Mouse (Mus musculus) cerebellum, adult (tissue): Measurements from ENCODE around the gene Egfr.

Experiments
- ATAC-seq: cut with Nextera tagmentation; 2 replicates; pipeline ENCODE4 v1.9.2; 2017; ENCODE audit warnings: mild to moderate bottlenecking, moderate library complexity, mixed read lengths; ENCODE audit not compliant: insufficient number of reproducible peaks, low FRiP score, low TSS enrichment

Egfr gene

DNA sequence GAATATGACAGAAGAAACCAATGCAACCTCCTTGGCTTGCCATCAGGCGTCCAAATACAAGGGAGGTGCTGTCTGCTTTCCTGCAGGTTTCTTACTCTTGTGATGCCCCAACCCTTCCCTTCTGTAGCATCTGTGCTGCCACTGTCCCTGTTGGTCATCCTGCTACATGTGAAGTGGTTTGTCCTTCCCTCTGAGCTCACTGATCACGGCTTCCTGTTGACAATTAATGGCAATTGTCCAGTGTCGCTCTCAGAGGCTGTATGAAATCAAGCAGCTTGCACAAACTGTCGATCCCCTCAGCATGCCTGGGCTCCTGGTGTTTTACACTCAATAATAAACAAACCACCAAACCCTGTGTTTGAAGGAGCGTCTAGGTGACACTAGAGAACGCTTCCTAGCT lies 134.1 kb downstream of the Egfr start:
- no peak for ATAC-seq

DNA sequence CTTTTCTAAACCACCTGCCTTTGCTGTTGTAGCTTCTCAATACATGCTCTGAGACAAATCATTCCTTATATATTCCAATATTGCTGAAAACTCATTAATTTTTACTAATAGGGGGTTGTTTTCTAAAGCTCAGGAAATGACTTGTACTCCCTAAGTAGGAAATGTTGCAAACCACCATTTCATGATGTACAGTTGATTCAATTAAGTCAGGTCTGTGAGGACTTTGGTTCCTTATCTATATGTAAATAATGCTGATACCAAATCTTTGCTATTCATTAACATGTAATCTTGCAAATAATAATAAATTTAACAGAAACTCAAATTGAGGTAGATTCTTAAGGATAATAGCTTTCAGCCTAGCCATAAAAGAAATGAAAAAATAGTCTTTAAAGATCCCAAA lies 136.1 kb downstream of the Egfr start:
- ATAC-seq = no peak

DNA sequence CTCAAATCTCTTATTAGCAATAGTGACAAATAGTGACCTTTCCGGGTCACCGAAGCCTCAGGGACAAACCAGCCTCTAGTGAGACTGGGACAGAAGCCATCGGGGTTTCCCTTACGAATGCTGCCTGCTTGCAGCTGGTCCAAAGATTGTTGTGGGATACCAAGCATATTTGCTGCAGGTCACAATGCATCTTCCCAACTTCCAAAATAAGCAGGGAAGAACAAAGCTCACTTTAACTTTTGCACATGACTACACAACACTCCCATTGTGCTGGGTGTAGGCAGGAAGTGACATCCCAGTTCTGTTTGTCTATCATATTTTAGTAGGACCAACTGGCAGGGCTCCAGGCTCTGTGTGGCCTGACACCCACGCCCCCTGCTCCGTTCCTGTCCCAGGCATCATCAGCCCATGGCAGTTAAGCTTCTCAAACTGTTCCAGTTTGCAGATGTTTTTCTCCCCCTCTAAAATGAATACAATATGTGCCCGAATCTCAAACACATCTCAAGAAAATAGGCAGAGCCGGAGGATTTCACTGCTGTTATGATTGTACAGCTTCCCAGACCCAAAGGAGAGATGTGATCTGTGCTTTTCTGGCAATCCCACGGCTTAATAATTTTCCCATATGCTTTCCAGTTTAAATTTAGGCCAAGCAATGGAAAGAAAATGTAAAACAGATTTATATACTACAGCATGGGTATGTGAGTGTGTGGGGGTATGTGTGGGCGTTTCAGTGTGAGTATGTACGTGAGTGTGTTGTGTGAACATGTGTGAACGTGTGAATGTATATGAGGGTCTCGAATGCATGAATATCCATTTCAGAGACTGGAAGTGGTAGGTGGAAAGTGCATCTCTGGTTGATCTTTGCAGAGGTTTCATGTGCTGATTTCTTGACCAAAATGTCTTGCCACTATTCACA lies 143.7 kb downstream of the Egfr start:
- no peak for ATAC-seq

DNA sequence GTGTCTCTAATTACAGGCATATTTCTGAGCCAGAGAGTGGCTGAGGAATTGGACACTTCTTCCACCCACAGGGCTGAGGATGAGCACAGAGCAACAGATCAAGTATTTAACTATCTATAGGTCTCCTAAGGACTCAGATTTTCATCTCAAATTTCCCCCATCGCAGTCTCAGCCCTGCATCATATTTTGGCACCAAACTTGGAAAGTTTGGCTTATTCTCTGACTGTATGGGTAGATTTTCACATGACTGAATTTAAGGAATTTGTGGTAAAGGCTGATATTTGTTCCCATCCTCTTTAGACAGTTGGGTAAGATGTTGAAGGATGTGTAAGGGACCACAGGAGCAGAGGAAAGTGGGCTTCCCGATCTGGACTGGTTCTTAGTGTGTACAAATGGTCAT lies 145.7 kb downstream of the Egfr start:
- ATAC-seq = no peak

DNA sequence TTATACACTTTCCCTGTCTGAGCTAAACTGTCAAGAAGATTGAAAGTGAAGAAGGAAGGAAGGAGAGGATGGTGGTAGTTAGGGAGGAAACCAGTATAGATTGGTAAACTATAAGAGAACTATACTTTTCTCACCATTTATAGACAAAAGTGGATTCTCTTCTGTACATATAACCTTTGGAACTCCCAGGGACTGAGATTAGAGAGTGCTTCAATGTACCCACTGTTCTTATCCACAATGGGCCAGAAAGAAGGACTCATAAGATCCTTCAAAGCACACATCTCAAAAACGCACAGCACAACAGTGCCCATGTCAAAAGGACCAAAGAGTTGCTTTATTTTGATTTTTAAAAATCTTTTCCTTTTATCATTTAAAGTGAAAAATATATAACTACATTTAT lies 148.2 kb downstream of the Egfr start:
- ATAC-seq = no peak

DNA sequence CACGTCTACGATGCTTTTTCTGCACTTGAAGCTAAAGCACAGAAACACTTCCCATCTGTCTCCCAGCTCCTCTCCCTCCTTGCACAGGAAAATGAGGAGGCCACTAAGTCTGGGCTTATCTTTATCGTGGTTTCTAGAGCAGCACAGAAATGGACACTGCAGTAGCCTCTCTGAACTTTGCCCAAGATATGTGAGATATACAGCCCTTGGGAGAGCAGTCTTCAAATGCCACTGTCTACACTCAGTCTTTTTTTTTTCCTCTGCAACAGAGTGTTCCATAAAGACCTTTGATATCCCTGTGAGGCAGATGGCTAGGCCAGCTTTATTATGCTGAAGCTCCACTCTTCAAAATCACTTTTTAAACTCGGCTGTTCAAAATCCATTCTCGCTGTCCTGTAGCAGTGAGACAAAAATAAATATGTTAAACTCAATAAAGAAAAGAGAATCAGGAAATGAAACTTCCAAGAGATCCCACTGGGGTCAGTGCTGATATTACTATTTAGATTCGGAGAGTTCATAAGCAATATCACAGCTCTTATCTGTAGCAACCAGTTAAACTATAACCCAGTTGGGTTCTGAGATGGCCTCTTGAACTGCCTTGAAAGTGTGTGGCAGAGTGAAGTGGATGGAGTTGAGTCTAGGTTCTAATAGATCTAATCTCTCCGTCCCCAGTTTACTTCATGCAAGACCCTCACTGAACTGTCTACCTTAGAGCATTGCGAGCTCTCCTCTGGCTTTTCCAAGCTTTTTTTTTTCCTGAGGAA lies 148.8 kb downstream of the Egfr start:
- no peak for ATAC-seq

DNA sequence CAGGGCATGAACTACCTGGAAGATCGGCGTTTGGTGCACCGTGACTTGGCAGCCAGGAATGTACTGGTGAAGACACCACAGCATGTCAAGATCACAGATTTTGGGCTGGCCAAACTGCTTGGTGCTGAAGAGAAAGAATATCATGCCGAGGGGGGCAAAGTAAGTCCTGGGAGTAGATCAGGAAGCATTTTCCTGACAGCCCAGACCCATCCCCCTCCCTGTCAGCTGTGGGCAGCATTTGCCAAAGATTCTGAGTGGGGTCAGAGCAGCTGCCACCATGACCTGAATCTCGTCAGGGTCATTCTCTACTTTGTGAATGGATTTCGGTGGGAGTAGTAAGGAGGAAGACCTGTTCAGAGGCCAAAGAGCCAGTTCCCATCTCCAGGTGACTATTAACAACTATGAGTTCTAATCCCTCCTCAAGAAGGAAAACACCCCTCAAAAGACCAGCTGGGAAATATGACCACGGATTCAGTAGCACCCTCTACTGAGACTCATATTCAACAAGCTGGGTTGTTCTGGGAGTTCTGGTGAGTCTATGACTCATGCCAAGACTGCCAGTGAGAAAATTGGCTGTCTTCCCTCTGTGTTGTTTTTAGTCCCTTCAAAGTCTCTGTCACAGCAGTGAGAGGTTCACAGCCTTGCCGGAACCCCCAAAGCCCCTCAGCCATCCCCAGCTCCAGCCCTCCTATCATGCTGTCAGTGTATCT lies 152.5 kb downstream of the Egfr start:
- no peak for ATAC-seq

DNA sequence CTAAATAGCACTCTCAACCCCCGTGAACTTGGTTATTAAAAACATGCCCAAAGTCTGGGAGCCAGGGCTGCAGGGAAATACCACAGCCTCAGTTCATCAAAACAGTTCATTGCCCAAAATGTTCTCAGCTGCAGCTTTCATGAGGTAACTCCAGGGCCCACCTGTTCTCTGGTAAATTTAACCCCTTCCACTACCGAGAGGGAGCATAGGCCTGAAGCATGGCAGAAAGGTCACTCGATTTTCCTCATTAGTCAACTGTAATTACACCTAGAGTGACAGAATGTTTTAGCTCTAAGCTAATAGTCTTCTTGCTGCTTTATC lies 153.0 kb downstream of the Egfr start:
- no peak for ATAC-seq

DNA sequence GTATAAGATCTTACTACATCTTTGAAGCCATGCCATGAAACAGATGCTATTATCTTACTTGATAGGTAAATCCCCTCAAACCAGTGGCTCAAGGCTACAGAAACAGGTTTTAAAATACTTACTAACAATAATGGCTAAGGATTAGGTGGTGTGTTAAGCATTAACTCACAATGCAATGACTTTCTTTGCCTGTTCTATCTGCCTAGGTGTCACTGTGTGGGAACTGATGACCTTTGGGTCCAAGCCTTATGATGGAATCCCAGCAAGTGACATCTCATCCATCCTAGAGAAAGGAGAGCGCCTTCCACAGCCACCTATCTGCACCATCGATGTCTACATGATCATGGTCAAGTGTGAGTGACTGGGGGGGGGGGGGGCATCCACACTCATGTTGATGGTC lies 154.5 kb downstream of the Egfr start:
- ATAC-seq = no peak

DNA sequence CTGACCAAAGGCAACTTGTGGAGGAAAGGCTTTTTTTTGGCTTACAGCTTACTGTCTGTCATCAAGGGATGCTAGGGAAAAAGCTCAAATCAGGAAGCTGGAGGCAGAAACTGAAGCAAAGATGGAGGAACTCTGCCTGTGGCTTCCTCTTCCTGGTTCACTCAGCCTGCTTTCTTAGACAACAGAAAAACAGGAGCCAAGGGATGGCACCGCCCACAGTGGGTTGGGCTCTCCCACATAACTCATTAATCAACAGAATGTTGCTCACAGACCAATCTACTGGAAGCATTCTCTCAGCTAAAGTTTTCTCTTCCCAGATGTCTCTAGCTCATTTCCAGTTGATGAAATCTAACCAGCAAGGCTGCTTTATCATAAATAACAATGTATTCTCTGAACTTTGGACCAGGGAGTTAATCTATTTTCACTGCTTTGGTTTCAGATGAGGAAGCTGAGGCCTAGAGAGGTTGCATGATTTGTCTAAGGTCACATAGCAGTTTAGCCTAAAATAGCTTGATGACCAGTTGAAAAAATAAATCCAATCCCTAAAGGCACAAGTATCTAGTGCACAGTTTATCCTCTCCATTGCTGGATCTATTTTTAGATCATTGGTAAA lies 155.6 kb downstream of the Egfr start:
- no peak for ATAC-seq

DNA sequence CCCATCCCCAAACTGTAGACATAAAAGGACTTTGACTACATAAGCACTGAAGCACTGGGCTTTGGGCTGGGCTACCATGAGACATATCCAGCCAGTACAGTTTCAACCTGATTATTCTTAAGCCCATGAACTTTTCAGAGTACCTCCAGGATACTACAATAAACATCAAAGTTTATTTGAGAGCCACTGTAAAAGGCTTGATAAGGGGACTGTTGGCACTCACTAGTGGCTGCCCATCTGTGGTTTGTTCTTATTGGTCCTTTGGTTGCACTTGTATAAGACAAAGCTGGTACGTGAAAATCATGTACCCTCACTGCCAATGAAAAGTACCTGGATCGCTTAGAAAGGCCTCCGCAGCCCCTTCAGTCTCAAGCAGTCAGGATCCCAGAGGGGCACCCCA lies 162.8 kb downstream of the Egfr start:
- no peak for ATAC-seq

DNA sequence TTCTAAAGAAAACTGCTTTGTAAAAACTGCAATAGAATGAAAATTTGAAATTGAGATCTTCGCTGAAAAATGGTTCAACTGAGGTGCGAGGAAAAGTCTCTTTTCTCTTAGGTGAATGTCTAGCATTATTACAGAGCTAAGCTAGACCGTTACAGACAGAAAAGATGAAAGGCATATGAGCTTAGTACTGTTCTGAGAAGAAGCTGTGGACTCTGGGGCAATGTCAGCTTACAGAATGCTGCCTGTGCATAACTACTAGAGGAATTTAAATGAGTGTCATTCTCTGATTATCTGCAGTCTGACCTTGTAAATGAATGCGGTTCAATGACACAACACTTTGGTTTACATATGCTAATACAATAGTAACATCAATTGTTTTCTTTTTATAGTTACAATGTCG lies 163.8 kb downstream of the Egfr start:
- ATAC-seq = no peak

DNA sequence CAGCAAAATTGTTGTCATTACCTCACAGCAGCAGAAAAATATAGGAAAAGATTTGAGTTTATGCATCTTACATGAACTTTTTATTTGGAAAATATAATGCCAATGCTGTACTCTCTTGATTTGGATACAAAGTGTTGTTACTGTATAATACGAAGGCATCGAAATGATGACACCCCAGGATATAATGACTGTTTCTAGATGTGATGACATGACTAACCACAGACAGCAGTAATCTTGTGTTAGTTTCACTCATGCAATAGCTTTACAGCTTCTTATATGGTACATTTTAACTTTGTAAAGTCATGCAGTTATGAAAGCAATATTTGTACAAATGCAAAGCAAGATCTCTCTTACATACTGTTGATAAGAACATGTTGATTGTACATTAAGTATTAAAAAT lies 165.5 kb downstream of the Egfr start:
- ATAC-seq = no peak

DNA sequence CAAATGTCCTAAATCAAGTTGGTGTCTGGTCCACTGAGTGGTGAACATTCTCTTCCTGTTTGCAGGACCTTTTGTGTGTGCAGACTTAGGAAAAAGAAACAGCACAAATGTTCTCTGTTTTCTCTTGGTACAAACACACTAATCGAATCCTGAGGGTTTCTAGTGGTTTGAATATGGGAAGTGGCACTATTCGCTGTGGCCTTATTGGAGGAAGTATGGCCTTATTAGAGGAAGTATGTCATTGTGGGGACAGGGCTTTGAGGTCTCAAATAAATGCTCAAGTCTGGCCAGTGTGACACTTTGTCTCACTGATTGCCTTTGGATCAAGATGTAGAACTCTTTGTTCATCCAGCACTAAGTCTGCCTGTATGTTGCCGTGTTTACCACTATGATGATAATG lies 180.2 kb downstream of the Egfr start:
- no peak for ATAC-seq

DNA sequence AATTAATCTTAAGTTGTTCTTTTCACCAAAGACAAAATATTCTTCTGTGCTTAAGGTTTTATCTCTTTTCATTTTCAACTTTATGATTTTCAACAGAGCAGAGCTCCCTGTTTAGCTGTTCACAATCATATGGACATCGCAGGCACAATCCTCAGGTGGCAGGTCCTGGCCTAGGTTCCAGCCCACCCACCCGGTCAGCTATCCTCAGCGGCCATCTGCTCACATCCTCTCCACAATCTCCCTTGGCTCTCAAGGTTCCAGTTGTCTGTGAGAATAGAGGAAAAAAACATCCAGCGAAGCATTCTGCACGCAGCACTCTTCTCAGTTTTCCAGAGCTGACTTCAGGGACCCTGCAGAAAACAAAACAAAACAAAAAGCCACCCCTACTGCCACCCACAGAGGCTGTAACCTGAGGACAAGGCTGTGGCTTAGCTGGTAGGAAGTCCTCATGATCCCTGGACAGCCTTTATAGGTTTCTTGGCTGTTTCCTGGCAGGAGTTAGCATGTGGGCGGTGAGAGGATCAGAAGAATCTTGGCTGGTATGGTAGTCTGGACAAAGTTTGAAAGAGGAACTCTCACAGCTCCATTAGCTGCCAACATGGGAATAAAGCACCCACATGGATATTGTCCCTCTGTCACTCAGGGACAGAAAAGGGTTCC lies 183.7 kb downstream of the Egfr start:
- no peak for ATAC-seq

DNA sequence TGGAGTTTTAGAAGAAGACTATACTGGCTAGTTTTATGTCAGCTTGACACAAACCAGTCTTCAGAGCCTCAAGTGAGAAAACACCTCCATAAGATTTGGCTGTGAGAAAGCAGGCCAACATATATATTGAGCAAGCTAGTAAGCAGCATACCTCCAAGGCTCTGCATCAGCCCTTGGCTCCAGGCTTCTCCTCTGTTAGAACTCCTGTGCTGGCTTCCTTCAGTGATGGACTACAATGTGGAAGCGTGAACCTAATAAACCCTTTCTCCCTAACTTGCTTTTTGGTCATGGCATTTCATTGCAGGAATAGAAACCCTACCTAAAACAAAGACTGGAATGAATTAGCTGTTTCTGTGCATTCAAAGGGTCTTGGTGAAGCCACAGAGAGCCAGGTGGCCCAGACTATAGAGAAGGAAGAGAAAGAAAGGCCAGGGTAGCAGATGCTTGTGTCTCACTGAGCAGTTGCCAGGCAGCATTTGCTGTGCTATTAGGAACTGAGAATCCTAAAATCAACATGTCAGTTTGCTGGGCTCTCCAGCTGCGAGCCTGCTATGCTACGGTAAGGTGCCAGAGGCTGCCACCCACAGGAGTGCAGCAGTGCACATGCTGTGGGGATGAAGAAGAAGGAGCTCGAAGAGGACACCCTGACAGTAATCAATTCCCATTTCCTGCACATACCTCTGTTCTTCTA lies 189.2 kb downstream of the Egfr start:
- no peak for ATAC-seq

DNA sequence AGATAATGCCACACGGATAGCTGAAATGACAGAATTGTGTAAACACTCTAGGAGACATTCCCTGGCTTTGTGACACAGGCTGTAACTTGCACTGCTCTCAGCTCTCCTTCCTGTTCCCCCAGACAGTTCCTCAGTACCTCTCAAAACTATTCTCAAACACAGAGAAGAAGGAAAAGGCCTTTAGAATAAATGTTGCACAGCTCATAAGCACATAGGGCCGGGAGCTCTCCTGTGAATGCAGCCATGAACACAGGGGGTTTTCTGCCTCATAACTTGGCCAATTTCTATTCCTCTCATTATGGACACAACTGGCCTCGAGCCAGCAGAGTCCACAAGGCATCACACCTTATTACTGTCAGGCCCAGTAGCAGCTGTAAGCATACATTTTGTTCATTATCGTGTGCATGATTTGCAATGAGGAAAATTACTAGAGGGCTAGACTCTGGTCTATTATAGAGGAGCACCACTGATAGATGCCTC lies 190.0 kb downstream of the Egfr start:
- no peak for ATAC-seq

DNA sequence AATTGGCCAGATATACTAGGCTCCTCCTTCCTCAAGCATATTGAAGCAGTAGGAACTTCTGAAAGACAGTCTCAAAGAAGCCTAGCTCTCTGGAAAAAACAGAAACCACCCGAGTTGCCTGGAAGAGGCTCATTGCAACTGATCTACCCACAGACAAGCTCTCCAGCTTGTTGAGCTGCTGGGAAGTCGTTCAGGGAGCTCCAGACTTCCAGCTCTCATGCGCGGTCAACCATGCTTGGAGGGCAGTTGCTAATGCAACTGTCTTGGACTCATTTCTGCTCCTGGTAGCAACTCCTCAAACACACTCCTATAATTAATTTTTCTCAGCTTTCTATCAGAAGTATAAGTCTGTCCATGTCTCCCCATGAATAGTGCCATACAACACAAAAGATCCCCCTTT lies 191.0 kb downstream of the Egfr start:
- ATAC-seq = no peak

DNA sequence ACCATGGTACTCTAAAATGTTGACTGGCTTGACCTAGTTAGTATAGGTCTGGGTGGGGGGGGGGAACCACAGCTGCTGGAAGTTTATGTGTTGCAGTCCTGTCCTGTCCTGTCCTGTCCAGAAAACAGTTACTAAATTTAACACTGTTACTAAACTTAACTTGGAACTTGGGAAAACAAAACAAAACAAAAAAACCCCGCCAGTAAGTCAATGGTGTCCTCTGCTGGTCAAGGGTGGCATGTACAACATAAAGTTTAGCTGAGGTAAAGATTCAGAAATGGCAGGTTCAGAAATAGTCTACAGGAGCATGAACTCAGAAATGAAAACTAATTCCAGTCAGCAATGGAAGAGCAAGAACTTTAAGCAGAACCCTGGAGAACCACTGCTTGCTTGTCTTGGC lies 196.8 kb downstream of the Egfr start:
- no peak for ATAC-seq
